Mouse (Mus musculus): ENCODE measurements around the gene Exoc6. TPM values are rescaled to one million over a fixed set of nuclear protein-coding genes. Genes with fewer than 3 reads are reported as not detected.

Gene Exoc6
- total and polyA plus RNA-seq, 3 experiments, result 30.2 to 41.2 TPM; not detected in 1

DNA sequence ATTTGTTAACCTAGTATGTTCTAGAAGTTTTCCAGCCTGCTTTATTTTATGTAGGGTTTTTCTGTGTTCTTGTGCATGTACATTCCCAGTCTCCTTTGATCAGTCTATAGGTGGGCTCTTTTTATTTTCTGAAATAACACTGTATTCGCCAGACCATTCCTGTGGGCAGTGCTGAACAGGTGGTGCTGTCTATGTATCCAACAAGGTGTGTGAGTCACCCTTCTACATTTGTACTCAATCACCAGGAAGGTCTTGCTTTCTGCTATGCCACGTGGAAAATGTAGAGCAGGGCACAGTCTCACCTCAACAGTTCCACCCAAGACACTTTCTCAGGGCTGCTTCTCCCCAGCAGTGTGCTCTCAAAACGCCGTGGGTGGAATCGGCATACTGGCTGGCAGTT, 118.4 kb downstream of the Exoc6 start:
- peaks cover 2 to 34% of the 10 kb centered on the region in 2 experiments; a peak in 3 of 4 replicates for H3K36me3 ChIP-seq (ENCODE audit: control insufficient read depth in 1 of 2, insufficient read depth in 2 of 2, low read length in 2 of 2)
- H3K4me1 ChIP-seq (ENCODE audit: control insufficient read depth in 1 of 2, insufficient read depth in 2 of 2, low read length in 2 of 2), result peaks cover 17 to 23% of the 10 kb centered on the region in 2 experiments
- no peaks in the 10 kb centered on the region for H3K27me3 ChIP-seq (ENCODE audit: control insufficient read depth in 1 of 2, insufficient read depth in 2 of 2, low read length in 2 of 2)
- no peak overlapping the region for H3K4me3 ChIP-seq (ENCODE audit: control insufficient read depth in 1 of 2, insufficient read depth in 1 of 2, low read depth in 2 of 2, low read length in 2 of 2)
- no peak overlapping the region for H3K9ac ChIP-seq (ENCODE audit: control insufficient read depth, low read depth, low read length, poor library complexity, severe bottlenecking)
- H3K9me3 ChIP-seq (replicated peaks; ENCODE audit: insufficient read depth, low read length), result no peaks in the 10 kb centered on the region
- H3K27ac ChIP-seq (ENCODE audit: control insufficient read depth, low read depth, low read length), result peak overlapping the region; percentile 15
- TF ChIP-seq MAFK (IDR thresholded peaks at IDR 0.05; ENCODE audit: borderline replicate concordance, low read depth, low read length), result no peak
- TF ChIP-seq USF2 (IDR thresholded peaks at IDR 0.05; ENCODE audit: borderline replicate concordance in 1 of 2, insufficient read depth in 1 of 2, low read depth in 1 of 2, low read length in 2 of 2), result no peak
- TF ChIP-seq SMC3 (IDR thresholded peaks at IDR 0.05; ENCODE audit: low read depth, low read length), result no peak
- no peak for TF ChIP-seq CHD1 (IDR thresholded peaks at IDR 0.05; ENCODE audit: low read depth, low read length)
- TF ChIP-seq POLR2AphosphoS5 (IDR thresholded peaks at IDR 0.05; ENCODE audit: borderline replicate concordance, low read depth, low read length), result no peak
- no peak for TF ChIP-seq GATA1 (IDR thresholded peaks at IDR 0.05; ENCODE audit: low read depth, low read length)
- TF ChIP-seq NELFE (IDR thresholded peaks at IDR 0.05; ENCODE audit: low read depth, low read length), result no peak
- no peak for TF ChIP-seq MYC (IDR thresholded peaks at IDR 0.05; ENCODE audit: low read depth, low read length)
- no peak for TF ChIP-seq ELF1 (IDR thresholded peaks at IDR 0.05; ENCODE audit: low read depth, low read length)
- DNase-seq (ENCODE audit: low read depth, low spot score), result no peak
- H3K79me2 ChIP-seq (ENCODE audit: control insufficient read depth, insufficient read depth, low read length, poor library complexity), result no peaks in the 10 kb centered on the region

GRCm38 (mm10) chr19:37669486-37669885, 119.3 kb downstream of the Exoc6 start:
- Histone ChIP-seq H3K27me3 (ENCODE audit: control insufficient read depth in 1 of 2, insufficient read depth in 2 of 2, low read length in 2 of 2) (no peaks in the 10 kb centered on the region), H3K4me3 (ENCODE audit: control insufficient read depth in 1 of 2, insufficient read depth in 1 of 2, low read depth in 2 of 2, low read length in 2 of 2) (no peak overlapping the region), H3K79me2 (ENCODE audit: control insufficient read depth, insufficient read depth, low read length, poor library complexity) (no peaks in the 10 kb centered on the region), H3K36me3 (ENCODE audit: control insufficient read depth in 1 of 2, insufficient read depth in 2 of 2, low read length in 2 of 2) (peaks cover 2 to 35% of the 10 kb centered on the region in 2 experiments; a peak in 3 of 4 replicates), H3K9ac (ENCODE audit: control insufficient read depth, low read depth, low read length, poor library complexity, severe bottlenecking) (no peak overlapping the region), H3K9me3 (replicated peaks; ENCODE audit: insufficient read depth, low read length) (no peaks in the 10 kb centered on the region), H3K4me1 (ENCODE audit: control insufficient read depth in 1 of 2, insufficient read depth in 2 of 2, low read length in 2 of 2) (peaks cover 17 to 23% of the 10 kb centered on the region in 2 experiments), H3K27ac (ENCODE audit: control insufficient read depth, low read depth, low read length) (no peak overlapping the region)
- TF ChIP-seq BHLHE40 (IDR thresholded peaks at IDR 0.05; ENCODE audit: borderline replicate concordance, low read depth, low read length) (no peak), MYC (IDR thresholded peaks at IDR 0.05; ENCODE audit: low read depth, low read length) (no peak), POLR2A (IDR thresholded peaks at IDR 0.05; ENCODE audit: control insufficient read depth in 1 of 2, insufficient read depth in 1 of 2, low read depth in 1 of 2, low read length in 2 of 2, poor library complexity in 1 of 2) (no peak), EP300 (IDR thresholded peaks at IDR 0.05; ENCODE audit: low read depth in 1 of 2, low read length in 2 of 2) (no peak), USF2 (IDR thresholded peaks at IDR 0.05; ENCODE audit: borderline replicate concordance in 1 of 2, insufficient read depth in 1 of 2, low read depth in 1 of 2, low read length in 2 of 2) (no peak), HCFC1 (IDR thresholded peaks at IDR 0.05; ENCODE audit: low read depth, low read length) (no peak), MXI1 (IDR thresholded peaks at IDR 0.05; ENCODE audit: low read depth, low read length) (no peak), POLR2AphosphoS5 (IDR thresholded peaks at IDR 0.05; ENCODE audit: borderline replicate concordance, low read depth, low read length) (no peak), CTCF (IDR thresholded peaks at IDR 0.05 in 2 of 3, conservative IDR thresholded peaks at IDR 0.05 in 1 of 3; ENCODE audit: control insufficient read depth in 1 of 3, insufficient read depth in 1 of 3, low read depth in 2 of 3, low read length in 3 of 3, poor library complexity in 1 of 3, severe bottlenecking in 1 of 3) (no peak), MAFK (IDR thresholded peaks at IDR 0.05; ENCODE audit: borderline replicate concordance, low read depth, low read length) (no peak), ZKSCAN1 (IDR thresholded peaks at IDR 0.05; ENCODE audit: low read depth, low read length) (no peak), ELF1 (IDR thresholded peaks at IDR 0.05; ENCODE audit: low read depth, low read length) (no peak), MAZ (IDR thresholded peaks at IDR 0.05; ENCODE audit: low read depth, low read length) (no peak), ZMIZ1 (IDR thresholded peaks at IDR 0.05; ENCODE audit: low read depth, low read length) (no peak), UBTF (IDR thresholded peaks at IDR 0.05; ENCODE audit: borderline replicate concordance, insufficient read depth, low read depth, low read length) (no peak), GATA1 (IDR thresholded peaks at IDR 0.05; ENCODE audit: low read depth, low read length) (no peak)
- no peak for DNase-seq (ENCODE audit: low read depth, low spot score)
